Mouse (Mus musculus): ENCODE measurements around the gene Sp1.

The Sp1 gene

GRCm38 (mm10) chr15:102405489-102406195 lies at the start of gene Sp1:
TSS of gene Sp1 (plus strand) at chr15:102406143.
- peak; percentile 99 for DNase-seq (ENCODE audit: low read depth, low spot score)

- no peak for DNase-seq (ENCODE audit: low read depth, low spot score)
Observed at GRCm38 (mm10) chr15:102356501-102357325, 49.2 kb upstream of the Sp1 start.

GRCm38 (mm10) chr15:102358126-102358525 lies 47.8 kb upstream of the Sp1 start:
- no peak for DNase-seq (ENCODE audit: low read depth, low spot score)

DNA sequence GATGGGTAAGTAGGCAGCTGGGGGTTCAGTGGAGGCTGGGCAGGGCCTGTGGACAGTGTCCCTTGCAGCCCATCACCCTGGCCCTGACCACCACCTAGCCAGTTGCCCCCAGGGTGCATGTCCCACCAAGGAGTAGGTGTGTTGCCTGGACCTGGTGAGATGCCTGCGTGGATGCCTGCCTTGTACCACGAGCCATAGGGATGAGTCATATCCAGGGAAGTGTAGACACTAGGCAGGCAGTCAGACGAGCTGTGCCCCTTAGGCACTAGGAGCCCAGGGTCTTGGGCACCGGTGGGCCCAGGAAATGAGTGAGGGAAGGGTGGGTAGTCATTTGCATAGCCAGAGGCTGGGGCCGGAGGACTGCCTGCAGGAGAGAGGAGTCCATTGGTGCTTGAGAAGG lies 47.1 kb upstream of the Sp1 start:
- no peak for DNase-seq (ENCODE audit: low read depth, low spot score)

GRCm38 (mm10) chr15:102362648-102363047 lies 43.3 kb upstream of the Sp1 start:
- no peak for DNase-seq (ENCODE audit: low read depth, low spot score)

DNA sequence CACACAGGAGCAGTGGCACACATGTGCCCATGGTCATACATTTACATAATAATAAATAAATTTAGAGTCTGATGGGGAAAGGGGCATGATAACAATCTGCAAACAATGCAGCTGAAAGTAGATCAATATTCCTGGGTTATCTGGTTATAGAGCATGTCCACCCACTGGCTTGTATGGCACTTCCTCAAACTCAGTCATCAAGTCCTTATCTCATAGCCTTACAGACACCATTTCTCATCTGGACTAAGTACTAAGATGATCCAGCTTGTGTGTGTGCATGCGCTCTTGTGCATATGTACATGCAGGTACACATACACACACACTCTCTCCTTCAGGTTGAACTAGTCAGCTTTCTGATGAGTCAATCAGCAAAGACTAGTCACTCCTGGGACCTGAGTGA lies 41.3 kb upstream of the Sp1 start:
- DNase-seq (ENCODE audit: low read depth, low spot score): no peak

DNA sequence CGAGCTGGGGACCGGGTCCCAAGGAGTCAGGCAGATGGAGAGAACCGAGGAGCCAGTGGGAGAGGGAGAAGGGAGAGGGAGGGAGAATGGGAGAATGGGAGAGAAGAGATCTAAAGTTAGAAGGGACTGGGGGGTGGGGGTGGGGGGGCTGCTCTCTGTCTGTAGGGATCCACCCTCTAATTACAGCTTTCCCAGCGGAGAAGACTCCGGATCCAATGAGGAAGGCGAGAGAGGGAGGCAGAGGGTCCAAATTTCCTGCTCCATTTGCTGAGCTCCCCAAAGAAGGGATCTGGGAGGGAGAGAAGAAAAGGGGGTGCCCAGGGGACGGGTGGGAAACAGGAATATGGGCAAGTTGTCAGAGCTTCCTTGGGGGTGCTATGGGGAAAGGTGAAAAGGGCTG lies 39.7 kb upstream of the Sp1 start:
- DNase-seq (ENCODE audit: low read depth, low spot score): no peak

- no peak for DNase-seq (ENCODE audit: low read depth, low spot score)
Observed at GRCm38 (mm10) chr15:102366733-102367344, 39.1 kb upstream of the Sp1 start, which contains the start of gene Sp7. TSS of gene Sp7 (minus strand) at chr15:102367182.

DNA sequence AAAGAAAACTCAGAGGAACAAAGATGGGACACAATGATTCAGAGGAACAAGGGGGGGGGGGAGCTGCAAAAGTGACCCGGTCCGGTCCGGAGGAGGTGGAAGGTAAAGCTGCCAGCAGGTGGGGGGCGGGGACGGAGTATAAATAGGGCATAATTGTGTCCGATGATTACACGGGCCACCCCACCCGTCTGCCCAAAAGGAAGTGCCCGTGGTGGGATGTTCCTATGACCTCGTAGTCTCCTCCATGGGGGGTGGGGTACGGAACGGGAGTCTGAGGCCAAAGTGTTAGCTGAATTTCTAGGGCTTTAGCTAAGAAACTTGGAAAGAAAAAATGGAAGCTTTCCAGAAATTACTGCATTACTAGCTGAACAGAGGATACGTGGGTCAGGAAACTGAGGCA lies 36.0 kb upstream of the Sp1 start:
- no peak for DNase-seq (ENCODE audit: low read depth, low spot score)

GRCm38 (mm10) chr15:102370727-102371126 lies 35.2 kb upstream of the Sp1 start:
- DNase-seq (ENCODE audit: low read depth, low spot score): no peak

DNA sequence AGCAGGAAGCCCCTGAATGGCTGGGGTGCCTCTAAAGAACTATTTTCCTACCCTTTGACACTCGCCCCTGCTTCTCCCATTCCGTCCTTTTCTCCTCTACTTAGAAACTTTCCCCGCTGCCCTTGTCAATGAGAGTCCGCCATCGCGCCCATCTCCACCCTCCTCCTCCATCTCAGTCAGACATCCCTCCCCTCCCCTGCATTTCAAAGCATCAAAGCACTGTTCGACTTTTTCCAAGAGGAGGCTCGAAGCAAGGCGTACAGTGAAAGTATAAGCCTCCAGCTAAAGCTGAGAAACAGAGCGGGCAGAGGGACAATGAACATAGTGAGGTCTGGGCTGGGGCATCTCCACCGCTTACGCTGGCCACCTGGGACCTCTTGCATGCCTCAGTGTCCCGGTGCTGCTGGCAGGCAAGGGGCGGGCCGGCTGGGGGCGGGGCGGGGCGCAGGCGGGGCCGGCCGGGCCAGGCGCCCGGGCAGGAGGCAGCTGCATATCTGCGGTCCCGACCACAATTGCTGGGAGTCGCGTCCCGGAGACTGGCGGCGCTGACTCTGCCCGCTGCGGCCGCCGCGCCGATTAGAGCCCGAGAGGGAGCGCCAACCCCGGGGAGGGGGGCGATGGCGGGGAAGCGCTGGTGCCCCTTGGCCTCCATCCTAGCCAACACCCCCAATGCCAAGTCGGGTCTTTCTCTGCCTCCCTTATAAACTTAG lies 29.3 kb upstream of the Sp1 start:
- DNase-seq (ENCODE audit: low read depth, low spot score): no peak

- DNase-seq (ENCODE audit: low read depth, low spot score): peak; percentile 61
Observed at GRCm38 (mm10) chr15:102377163-102377543, 28.8 kb upstream of the Sp1 start.

GRCm38 (mm10) chr15:102377810-102378262 lies 28.1 kb upstream of the Sp1 start:
- no peak for DNase-seq (ENCODE audit: low read depth, low spot score)

GRCm38 (mm10) chr15:102381575-102381974 lies 24.4 kb upstream of the Sp1 start:
- peak; percentile 68 for DNase-seq (ENCODE audit: low read depth, low spot score)

DNA sequence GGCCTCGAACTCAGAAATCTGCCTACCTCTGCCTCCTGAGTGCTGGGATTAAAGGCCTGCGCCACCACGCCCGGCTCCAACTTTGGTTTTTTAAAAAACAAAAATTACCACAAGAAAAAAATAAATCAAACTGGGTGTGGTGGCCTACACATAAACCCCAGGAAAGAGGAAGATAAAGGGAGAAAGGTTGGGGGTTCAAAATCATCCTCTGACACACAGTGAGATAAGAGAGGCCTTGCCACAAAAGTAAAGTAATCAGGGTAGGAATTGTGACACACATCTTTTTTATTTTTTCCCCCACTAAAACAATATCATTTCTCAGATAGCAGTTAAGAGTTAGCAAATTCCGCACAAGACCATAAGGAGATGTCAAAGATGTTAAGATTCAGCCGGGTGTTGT lies 22.3 kb upstream of the Sp1 start:
- DNase-seq (ENCODE audit: low read depth, low spot score): no peak

DNA sequence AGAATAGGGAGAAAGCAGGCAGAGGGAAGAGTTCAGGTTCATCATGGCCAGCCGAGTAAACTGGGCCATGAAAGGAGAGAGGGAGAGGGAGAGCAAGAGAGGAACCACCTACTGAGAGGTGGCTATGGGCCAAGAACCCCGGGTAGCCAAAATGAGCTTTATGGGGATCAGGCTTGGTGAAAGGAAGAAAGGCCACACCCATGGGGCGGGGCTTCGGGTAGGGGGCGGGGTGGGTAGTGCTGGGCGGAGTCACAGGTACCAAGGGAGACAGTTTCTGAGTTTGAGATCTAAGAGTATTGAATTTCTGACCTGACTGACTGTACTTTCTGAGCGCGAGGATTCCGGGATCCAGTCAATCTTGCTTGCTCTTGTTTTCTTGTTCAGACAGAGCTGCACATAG lies 19.3 kb upstream of the Sp1 start:
- no peak for DNase-seq (ENCODE audit: low read depth, low spot score)

GRCm38 (mm10) chr15:102388942-102389341 lies 17.0 kb upstream of the Sp1 start:
- no peak for DNase-seq (ENCODE audit: low read depth, low spot score)

DNA sequence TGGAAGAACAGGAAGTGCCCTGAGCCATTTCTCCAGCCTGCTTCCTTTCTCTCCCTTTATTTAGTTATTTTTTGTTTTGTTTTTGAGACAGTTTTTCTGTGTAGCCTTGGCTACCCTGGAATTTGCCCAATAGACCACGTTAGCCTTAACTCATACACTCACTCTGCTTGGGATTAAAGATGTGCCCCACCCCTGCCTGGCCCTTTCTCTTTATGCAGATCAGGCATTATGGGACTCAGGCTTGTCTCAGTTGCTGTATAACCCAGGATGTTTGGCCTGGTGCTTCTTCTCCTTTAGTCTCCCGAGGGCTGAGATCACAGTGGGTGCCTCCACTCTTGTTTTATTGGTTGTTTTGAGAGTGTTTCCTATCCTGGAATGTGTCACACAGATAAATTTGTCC lies 13.4 kb upstream of the Sp1 start:
- DNase-seq (ENCODE audit: low read depth, low spot score): no peak

DNA sequence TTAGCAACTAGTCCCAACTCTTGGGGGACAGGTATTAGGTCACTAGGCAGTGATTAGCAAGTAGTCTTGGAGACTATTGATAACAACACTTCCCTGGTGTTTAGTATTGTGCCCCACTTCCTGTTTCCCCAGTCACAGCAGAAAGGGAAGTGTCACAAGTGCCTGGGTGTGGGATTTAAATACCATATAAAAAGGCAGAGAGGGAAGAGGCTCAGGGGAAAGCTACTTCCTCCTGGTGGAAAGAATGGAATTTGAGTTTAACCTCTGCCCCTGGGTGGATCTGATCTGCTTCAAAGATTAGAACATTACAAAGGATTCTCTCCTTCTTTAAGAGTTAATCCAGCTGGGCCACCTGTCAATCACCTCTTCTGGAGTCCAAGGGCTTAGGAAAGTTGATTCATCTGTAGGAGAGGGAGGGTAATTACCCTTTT lies 12.3 kb upstream of the Sp1 start:
- no peak for DNase-seq (ENCODE audit: low read depth, low spot score)

- DNase-seq (ENCODE audit: low read depth, low spot score): no peak
Observed at GRCm38 (mm10) chr15:102395061-102395460, 10.9 kb upstream of the Sp1 start.

DNA sequence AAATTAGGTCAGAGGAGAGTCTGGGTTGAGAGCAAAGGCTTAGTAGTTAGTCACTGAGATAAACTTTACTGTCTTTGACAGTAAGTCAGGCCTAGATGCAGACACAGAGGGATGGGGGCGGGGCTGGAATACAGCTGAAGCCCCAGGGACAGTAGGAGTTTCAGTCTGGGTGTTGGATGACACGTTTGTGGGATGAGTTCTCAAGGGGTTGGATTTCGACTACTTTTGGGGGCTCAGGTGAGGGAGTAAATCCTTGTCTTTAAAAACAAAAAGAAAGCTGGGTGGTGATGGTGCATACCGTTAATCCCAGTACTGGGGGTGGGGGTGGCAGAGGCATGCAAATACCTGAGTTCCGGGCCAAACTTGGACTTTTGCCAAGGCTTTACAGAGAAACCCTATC lies 7.3 kb upstream of the Sp1 start:
- no peak for DNase-seq (ENCODE audit: low read depth, low spot score)

Data from c-Kit-negative CD71-positive TER-119-positive erythroid progenitor cells, embryonic 14.5 days (primary cell).